Mouse (Mus musculus) ES-E14 (cell line): ENCODE data around the gene Ccz1.

ENCODE experiments used
- CHD2 ChIP-seq: IDR thresholded peaks from 2 replicates; pipeline ENCODE4 v1.6.1; 2014; ENCODE audit warnings: mild to moderate bottlenecking, low read depth, low read length, inconsistent platforms
- ZNF384 ChIP-seq: IDR thresholded peaks from 2 replicates; pipeline ENCODE4 v1.6.1; 2012; ENCODE audit warnings: low read depth, low read length, inconsistent platforms

GRCm38 (mm10) chr5:143943231-143944125 is 71.2 kb downstream of the Ccz1 start:
- TF ChIP-seq CHD2, result no peak
- no peak for TF ChIP-seq ZNF384
